Mouse (Mus musculus): ENCODE results near the gene Zfp787.
"Not testable (repeated sequence)": the region's sequence is repeated elsewhere in the genome, so short reads cannot be mapped to it uniquely, and the experiment has no call there.

Gene Zfp787

GRCm38 (mm10) chr7:6153131-6153530, 2.7 kb downstream of the Zfp787 start:
- Histone ChIP-seq H3K27me3 (ENCODE audit: control insufficient read depth, insufficient read depth, low read length, poor library complexity, severe bottlenecking) (no peaks in the 10 kb centered on the region), H3K36me3 (ENCODE audit: control insufficient read depth, insufficient read depth, low read length, poor library complexity, severe bottlenecking) (no peaks in the 10 kb centered on the region)
- no peak for DNase-seq (ENCODE audit: low read depth, low spot score)

- no peaks in the 10 kb centered on the region for H3K27me3 ChIP-seq (ENCODE audit: control insufficient read depth, insufficient read depth, low read length, poor library complexity, severe bottlenecking)
- H3K36me3 ChIP-seq (ENCODE audit: control insufficient read depth, insufficient read depth, low read length, poor library complexity, severe bottlenecking) = no peaks in the 10 kb centered on the region
- DNase-seq (ENCODE audit: low read depth, low spot score) = no peak
Observed at GRCm38 (mm10) chr7:6152036-6152435, 3.8 kb downstream of the Zfp787 start.

DNA sequence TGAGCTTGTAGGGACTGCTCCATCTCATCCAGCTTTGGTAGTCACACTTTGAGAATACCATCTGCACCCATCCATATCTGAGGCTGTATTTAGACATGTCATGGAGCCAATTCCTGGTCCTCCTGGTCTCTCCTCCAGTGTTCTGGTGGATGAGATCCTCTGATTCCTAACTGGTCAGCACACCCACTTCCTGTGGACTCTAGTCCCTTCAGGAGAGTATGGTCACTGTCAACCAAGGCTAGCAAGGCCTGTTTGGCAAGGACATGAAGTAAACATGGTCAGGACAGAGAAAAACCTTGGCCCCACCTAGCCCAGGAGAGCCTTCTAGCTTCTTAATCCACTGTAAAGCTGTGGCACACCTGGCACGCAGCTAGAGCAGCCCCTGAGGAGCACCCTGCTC, 4.5 kb downstream of the Zfp787 start:
- no peaks in the 10 kb centered on the region for H3K27me3 ChIP-seq (ENCODE audit: control insufficient read depth, insufficient read depth, low read length, poor library complexity, severe bottlenecking)
- H3K36me3 ChIP-seq (ENCODE audit: control insufficient read depth, insufficient read depth, low read length, poor library complexity, severe bottlenecking) = no peaks in the 10 kb centered on the region
- DNase-seq (ENCODE audit: low read depth, low spot score) = no peak

- Histone ChIP-seq H3K27me3 (ENCODE audit: control insufficient read depth, insufficient read depth, low read length, poor library complexity, severe bottlenecking) (no peaks in the 10 kb centered on the region), H3K36me3 (ENCODE audit: control insufficient read depth, insufficient read depth, low read length, poor library complexity, severe bottlenecking) (no peaks in the 10 kb centered on the region)
- DNase-seq (ENCODE audit: low read depth, low spot score) = no peak
Observed at GRCm38 (mm10) chr7:6147688-6148087, 8.1 kb downstream of the Zfp787 start.

GRCm38 (mm10) chr7:6146982-6147325, 8.8 kb downstream of the Zfp787 start:
- no peak for DNase-seq (ENCODE audit: low read depth, low spot score)
- Histone ChIP-seq H3K36me3 (ENCODE audit: control insufficient read depth, insufficient read depth, low read length, poor library complexity, severe bottlenecking) (no peaks in the 10 kb centered on the region), H3K27me3 (ENCODE audit: control insufficient read depth, insufficient read depth, low read length, poor library complexity, severe bottlenecking) (no peaks in the 10 kb centered on the region)

DNA sequence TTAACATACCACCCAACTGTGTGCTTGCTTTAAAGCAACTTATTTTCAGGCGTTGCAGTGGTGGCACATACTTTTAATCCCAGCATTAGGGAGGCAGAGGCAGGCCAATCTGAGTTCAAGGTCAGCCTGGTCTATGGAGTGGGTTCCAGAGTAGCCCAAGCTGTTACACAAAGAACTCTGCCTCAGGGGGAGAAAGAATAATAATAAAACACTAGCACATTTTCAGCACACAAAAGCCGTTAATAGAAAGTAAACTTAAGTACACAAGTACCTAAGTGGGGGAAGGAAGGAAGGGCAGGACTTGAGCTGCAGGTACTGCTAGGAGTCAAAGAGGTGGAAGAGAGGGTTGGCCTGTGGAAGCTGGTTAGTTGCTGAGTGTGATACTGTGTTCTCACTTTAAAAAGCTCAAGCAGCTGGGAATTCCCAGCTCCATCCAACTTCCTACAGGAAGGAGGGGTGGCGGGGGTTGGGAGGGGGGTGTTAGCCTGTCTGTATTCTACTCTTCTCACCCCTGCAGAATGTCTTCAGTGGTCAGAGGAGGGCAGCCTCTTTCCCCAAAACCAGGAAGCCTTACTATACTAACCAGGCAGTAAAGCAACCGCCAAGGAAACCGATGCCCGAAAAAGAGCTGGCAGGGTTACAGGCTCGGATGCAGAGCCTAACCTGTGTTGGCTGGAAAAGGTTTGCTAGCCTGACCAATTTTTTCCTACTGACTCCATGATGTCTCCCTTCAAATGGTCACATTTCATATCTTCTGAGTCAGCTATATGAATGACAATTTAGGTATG, 9.4 kb downstream of the Zfp787 start:
- Histone ChIP-seq H3K27me3 (ENCODE audit: control insufficient read depth, insufficient read depth, low read length, poor library complexity, severe bottlenecking) (no peaks in the 10 kb centered on the region), H3K36me3 (ENCODE audit: control insufficient read depth, insufficient read depth, low read length, poor library complexity, severe bottlenecking) (no peaks in the 10 kb centered on the region)
- DNase-seq (ENCODE audit: low read depth, low spot score) = no peak

DNA sequence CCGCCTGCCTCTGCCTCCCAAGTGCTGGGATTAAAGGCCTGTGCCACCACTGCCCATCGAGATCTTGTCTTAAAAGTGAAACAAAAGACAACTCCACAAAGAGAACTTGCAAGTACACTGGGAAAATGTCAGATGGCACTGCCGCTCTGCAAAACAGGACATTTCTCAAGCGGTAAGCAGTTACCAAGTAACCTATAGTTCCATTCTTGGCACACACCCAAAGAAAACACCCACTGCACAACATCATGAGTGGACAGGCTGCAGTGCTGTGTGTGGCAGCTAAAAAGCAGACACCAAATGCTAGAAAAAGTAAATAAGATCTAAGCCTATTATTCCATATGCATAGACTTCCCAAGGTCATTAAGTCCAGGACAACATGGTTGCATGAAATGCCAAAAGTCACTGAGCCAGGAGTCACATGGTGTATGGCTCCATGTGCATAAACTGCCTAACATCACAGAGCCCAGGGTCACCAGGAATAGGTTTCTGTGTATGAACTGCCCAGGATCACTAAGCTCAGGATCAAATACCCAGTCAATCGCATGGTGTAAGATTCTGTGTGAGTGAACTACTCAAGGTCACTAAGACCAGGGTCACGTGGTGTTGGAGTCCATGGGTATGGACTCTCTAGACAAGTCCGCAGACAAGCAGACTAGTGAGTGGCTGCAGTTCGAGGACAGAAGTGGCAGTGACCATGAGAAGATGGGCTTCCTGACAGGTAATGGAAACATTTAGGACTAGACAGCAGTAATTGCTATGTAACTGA, 10.2 kb downstream of the Zfp787 start:
- Histone ChIP-seq H3K27me3 (ENCODE audit: control insufficient read depth, insufficient read depth, low read length, poor library complexity, severe bottlenecking) (no peaks in the 10 kb centered on the region), H3K36me3 (ENCODE audit: control insufficient read depth, insufficient read depth, low read length, poor library complexity, severe bottlenecking) (no peaks in the 10 kb centered on the region)
- DNase-seq (ENCODE audit: low read depth, low spot score) = no peak

DNA sequence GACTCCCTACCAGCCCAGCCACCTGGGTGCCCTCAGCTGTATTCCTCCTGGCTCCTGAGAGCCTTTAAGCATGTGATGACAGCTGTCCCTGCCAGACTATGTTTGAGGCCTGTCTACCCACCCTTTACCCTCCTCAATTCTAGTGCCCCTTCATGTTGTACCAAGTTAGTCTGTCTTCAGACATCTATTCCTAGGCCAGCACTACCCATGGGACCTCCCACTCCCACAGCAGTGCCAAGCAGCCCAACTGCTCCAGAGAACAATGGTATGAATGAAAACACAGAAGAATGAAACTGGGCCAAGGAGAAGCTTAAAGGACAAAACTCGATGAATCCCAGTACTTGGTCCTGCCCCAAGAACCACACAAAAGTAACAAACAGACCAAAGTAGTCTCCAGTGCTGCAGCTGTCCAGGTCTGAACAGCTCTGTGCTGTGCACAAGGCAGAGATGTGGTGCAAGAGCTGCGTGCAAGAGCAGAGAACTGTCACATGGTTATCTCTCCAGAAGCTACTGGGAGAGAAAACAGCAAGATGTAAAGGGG, 11.7 kb downstream of the Zfp787 start:
- no peaks in the 10 kb centered on the region for H3K27me3 ChIP-seq (ENCODE audit: control insufficient read depth, insufficient read depth, low read length, poor library complexity, severe bottlenecking)
- DNase-seq (ENCODE audit: low read depth, low spot score) = no peak
- H3K36me3 ChIP-seq (ENCODE audit: control insufficient read depth, insufficient read depth, low read length, poor library complexity, severe bottlenecking) = peaks cover 1% of the 10 kb centered on the region

GRCm38 (mm10) chr7:6139295-6139694, 16.5 kb downstream of the Zfp787 start:
- Histone ChIP-seq H3K27me3 (ENCODE audit: control insufficient read depth, insufficient read depth, low read length, poor library complexity, severe bottlenecking) (no peaks in the 10 kb centered on the region), H3K36me3 (ENCODE audit: control insufficient read depth, insufficient read depth, low read length, poor library complexity, severe bottlenecking) (peaks cover 1% of the 10 kb centered on the region)
- DNase-seq (ENCODE audit: low read depth, low spot score) = no peak

DNA sequence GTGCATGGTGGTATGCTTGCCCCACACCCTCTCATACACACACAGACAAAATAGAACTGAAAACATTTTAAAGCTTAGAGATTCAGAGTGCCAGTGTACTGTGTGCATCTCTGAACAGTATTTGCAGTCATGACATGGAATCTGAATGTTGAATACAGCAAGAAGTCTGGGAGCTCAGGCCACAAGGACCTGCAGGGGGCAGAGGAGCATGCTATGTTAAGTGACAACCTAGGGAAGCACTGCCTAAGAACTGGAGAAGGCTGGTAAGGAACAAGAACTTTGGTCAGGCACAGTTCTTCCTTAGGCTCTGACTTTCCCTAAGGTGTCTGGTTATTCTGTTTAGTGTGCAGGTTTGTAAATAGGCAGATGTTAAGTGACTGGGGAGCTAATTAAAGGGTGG, 19.3 kb downstream of the Zfp787 start:
- no peak for DNase-seq (ENCODE audit: low read depth, low spot score)
- Histone ChIP-seq H3K27me3 (ENCODE audit: control insufficient read depth, insufficient read depth, low read length, poor library complexity, severe bottlenecking) (no peaks in the 10 kb centered on the region), H3K36me3 (ENCODE audit: control insufficient read depth, insufficient read depth, low read length, poor library complexity, severe bottlenecking) (peaks cover 1% of the 10 kb centered on the region)

DNA sequence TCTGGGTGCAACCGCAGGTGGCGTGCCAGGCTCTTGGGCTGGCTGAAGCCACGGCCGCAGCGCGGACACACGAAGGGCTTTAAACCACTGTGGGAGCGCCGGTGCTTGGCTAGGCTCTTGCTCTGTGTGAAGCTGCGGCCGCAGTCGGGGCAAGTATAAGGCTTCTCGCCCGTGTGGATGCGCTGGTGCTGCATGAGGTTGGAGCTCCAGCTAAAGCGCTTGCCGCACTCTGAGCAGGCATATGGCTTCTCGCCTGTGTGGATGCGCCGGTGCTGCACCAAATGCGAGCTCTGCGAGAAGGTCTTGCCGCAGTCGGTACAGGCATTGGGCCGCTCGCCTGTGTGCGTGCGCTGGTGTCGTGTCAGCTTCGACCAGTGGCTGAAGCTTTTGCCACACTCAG, 23.2 kb downstream of the Zfp787 start:
- no peaks in the 10 kb centered on the region; the same call in 1 of the 2 replicates for H3K36me3 ChIP-seq (ENCODE audit: control insufficient read depth, insufficient read depth, low read length, poor library complexity, severe bottlenecking)
- no peak for DNase-seq (ENCODE audit: low read depth, low spot score)
- no peaks in the 10 kb centered on the region for H3K27me3 ChIP-seq (ENCODE audit: control insufficient read depth, insufficient read depth, low read length, poor library complexity, severe bottlenecking)

GRCm38 (mm10) chr7:6130346-6130745, 25.5 kb downstream of the Zfp787 start:
- H3K27me3 ChIP-seq (ENCODE audit: control insufficient read depth, insufficient read depth, low read length, poor library complexity, severe bottlenecking) = no peaks in the 10 kb centered on the region
- DNase-seq (ENCODE audit: low read depth, low spot score) = no peak
- H3K36me3 ChIP-seq (ENCODE audit: control insufficient read depth, insufficient read depth, low read length, poor library complexity, severe bottlenecking) = no peaks in the 10 kb centered on the region; the same call in 1 of the 2 replicates

DNA sequence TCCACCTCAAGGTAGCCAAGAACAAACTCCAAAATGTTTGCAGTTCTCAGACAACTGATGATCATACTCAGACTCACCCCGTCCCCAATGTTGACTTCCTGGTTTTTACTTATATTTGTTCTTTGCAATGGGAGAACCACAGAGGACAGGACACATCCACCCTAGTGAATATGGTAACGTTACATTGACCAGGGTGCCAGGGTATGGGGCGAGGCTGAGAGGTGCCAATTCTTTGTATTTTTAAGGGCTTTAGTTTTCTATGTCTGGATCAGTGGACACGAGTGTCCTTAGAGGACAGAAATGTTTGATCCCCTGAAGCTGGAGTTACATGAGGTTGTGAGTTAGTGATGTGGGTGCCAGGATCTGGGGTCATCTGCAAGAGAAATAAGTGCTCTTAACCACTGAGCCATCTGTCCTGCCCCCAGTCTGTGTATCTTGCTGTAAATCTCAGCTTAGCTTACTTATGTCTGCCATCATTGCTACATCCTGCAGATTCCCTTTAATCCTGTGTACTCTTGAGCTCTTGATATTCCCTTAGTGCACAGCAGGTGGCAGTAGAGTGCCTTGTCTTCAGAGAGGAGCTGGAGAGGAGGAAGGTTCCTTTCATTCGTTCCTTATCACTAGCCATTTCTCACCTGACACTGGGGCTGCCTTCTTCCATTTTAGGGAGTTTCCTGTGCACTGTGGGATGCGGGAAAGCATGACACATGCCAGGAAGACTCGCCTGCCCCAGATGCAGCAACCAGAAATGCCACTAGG, 28.9 kb downstream of the Zfp787 start:
- H3K36me3 ChIP-seq (ENCODE audit: control insufficient read depth, insufficient read depth, low read length, poor library complexity, severe bottlenecking) = no peaks in the 10 kb centered on the region
- DNase-seq (ENCODE audit: low read depth, low spot score) = peak; percentile 89
- no peaks in the 10 kb centered on the region for H3K27me3 ChIP-seq (ENCODE audit: control insufficient read depth, insufficient read depth, low read length, poor library complexity, severe bottlenecking)

DNA sequence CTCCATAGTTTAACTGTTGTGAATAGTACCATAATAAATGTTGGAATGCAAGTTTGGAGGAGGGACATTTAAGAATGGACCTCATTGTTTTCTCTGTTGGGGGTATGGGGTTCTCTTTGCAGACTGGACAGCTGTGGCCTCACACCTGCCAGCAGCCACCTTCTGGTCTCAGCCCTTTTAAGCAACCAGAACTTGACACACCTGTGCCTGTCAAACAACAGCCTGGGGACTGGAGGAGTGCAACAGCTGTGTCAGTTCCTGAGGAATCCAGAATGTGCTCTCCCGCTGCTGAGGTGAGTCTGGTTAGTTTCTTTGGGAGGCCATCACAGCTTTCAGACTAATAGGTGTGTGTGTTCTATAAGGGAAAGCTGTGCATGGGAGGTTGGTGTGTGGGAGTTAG, 34.7 kb downstream of the Zfp787 start:
- H3K36me3 ChIP-seq (ENCODE audit: control insufficient read depth, insufficient read depth, low read length, poor library complexity, severe bottlenecking); H3K27me3 ChIP-seq (ENCODE audit: control insufficient read depth, insufficient read depth, low read length, poor library complexity, severe bottlenecking); DNase-seq (ENCODE audit: low read depth, low spot score): not testable (repeated sequence)

- DNase-seq (ENCODE audit: low read depth, low spot score); H3K27me3 ChIP-seq (ENCODE audit: control insufficient read depth, insufficient read depth, low read length, poor library complexity, severe bottlenecking); H3K36me3 ChIP-seq (ENCODE audit: control insufficient read depth, insufficient read depth, low read length, poor library complexity, severe bottlenecking): not testable (repeated sequence)
Observed at GRCm38 (mm10) chr7:6120104-6120503, 35.7 kb downstream of the Zfp787 start.
